Mouse (Mus musculus) myocyte (in vitro differentiated cells): ENCODE measurements at regions not wholly inside any gene's neighbourhood (a gene's known extent, or its start where the extent isn't known, plus 50 kb on each side); places are given as distances from the start of the nearest gene placed in this dataset.

Experiments
- CEBPB ChIP-seq: IDR thresholded peaks from 2 replicates; pipeline ENCODE4 v1.6.1; 2011; ENCODE audit warnings: mild to moderate bottlenecking, moderate library complexity; ENCODE audit not compliant: poor library complexity, insufficient read depth, severe bottlenecking
- POLR2A ChIP-seq: IDR thresholded peaks from one replicate; pipeline ENCODE4 v1.6.1; 2011; ENCODE audit warnings: low read depth, mild to moderate bottlenecking, control low read depth, moderate library complexity; ENCODE audit not compliant: insufficient read length
- TCF3 ChIP-seq: IDR thresholded peaks from one replicate; pipeline ENCODE4 v1.6.1; 2011; ENCODE audit warnings: low read depth, control low read depth; ENCODE audit not compliant: insufficient read length

DNA sequence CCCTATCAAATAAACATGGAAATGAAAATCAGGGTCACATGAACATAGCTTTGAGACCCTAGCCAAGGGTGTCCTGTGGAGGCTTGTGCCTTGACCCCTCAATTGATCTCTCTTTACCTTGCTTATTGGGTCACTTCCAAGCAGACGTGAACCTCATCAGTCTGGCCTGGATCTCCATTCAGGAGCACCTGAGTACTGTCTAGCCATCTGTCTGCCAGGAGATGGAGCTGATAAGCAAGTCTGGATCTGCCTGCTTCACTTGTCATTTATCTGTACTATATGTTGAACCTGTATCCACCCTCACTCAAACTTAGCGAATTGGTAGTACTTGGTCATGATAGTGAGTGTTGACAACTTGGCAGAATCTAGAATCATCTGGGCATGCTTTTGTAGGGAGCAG lies 58.2 kb upstream of the Cacnb2 start:
- TF ChIP-seq CEBPB (no peak), POLR2A (no peak), TCF3 (no peak)
